Mouse (Mus musculus) mouse trophoblast stem cell (cell line): ENCODE measurements around the gene Gnb4.

Experiments used
- in situ Hi-C, 2 experiments: fragments of 300-500 bp; cut with MseI, MboI; formaldehyde crosslinking; loops; 2 replicates in 1 of 2; 3 replicates in 1 of 2; pipeline ENCODE4 v1.15.1; 2025

Gnb4 gene

GRCm38 (mm10) chr3:32615376-32615775 lies 1.0 kb downstream of the Gnb4 start:
- in situ Hi-C loops: loop anchor here in 1 of 2 experiments (10.0 kb wide), 1 partner anchor 79 kb away; no protein-coding TSS in a partner anchor

DNA sequence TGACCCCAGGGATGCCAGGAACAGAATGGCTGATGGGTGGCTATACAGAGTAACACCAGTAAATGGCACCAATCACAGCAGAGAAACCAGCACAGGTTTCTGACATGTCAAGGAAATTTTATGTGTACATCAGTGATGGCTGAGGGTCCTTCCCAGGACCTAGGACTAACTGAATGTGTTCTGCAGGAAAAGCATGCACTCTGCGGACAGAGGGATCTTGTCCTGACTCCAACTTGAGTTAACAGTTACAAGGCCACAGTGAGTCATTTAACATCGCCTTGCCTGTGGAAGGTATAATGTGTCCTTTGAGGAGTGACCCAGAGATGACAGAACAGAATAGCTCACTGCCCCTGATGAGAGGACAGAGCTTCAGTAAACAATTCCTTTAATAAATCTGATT lies 1.6 kb downstream of the Gnb4 start:
- in situ Hi-C loops: loop anchor here in 1 of 2 experiments (10.0 kb wide), 1 partner anchor 80 kb away; no protein-coding TSS in a partner anchor

GRCm38 (mm10) chr3:32611606-32612170 lies 4.7 kb downstream of the Gnb4 start:
- in situ Hi-C loops: loop anchor here in 1 of 2 experiments (10.0 kb wide), 1 partner anchor 83 kb away; no protein-coding TSS in a partner anchor

DNA sequence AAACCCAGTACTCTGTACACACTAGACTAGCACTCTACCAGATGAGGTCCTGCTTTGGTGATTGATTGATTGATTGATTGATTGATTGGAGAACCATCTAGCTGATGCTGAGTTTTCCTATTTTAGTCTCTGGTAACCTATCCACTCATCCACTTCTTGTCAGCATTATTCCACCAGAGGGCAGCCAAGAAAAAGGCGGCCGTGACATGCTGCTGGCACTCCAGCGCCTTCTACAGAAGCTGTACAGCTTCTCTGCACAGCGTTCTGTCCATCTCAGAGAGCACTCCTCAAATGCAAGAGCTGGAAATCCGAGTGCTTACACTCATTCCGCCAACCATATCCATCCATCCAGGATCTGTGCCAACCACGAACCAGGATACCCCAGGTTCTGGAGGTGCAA lies 5.8 kb downstream of the Gnb4 start:
- in situ Hi-C loops: loop anchor here in 1 of 2 experiments (10.0 kb wide), 1 partner anchor 84 kb away; no protein-coding TSS in a partner anchor

DNA sequence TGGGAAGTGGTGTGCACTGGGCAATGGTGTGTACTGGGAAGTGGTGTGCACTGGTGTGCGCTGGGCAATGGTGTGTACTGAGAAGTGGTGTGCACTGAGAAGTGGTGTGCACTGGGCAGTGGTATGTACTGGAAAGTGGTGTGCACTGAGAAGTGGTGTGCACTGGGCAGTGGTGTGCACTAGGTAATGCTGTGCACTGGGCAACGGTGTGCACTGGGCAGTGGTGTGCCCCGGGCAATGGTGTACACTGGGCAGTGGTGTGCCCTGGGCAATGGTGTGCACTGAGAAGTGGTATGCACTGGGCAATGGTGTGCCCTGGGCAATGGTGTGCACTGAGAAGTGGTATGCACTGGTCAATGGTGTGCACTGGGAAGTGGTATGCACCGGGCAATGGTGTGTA lies 7.2 kb downstream of the Gnb4 start:
- in situ Hi-C loops: loop anchor here in 1 of 2 experiments (5.0 kb wide), 1 partner anchor 88 kb away; no protein-coding TSS in a partner anchor

DNA sequence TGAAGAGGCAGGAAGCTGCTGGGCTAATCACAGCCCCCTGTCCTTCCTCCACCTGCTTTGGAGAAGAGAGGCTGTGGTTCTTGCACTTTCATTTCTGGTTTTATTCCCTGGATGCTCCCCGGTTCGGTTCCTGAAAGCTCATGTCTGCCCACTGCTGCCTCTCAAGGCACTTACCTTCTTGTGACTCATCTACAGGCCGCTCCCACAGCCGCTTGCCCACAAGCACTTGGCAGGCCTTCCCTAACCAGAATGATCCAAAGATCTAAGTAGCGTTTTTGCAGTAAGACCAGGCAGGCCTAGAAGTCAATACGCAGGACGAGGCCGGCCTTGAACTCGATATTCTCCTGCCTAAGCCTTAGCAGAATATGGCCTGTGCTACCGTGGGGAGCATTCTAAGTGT lies 15.3 kb downstream of the Gnb4 start:
- in situ Hi-C loops: no loop called here

DNA sequence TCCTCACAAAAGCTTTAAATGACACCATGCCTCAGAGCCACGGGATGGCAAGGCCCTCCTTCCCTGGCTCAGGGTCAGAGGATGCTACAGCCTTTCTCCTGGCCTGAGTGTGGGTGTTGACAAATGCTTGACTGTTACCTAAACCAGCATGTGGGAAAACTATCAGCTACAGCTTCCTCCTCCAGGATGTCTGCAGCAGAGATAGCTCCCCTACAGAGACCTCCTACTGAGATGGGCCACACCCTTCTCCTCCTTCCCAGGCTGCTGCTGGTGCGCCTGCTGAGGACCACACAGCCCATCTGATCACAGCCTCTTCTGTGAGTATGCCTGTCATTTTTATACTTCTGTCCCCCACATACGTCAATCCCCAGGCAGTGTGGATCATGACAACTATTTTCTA lies 17.1 kb downstream of the Gnb4 start:
- in situ Hi-C loops: no loop called here

- in situ Hi-C loops: no loop called here
These were observed 21.3 kb downstream of the Gnb4 start for GRCm38 (mm10) chr3:32595080-32595479.

GRCm38 (mm10) chr3:32586274-32586673 lies 30.1 kb downstream of the Gnb4 start:
- in situ Hi-C loops: no loop called here

GRCm38 (mm10) chr3:32583489-32583888 lies 32.9 kb downstream of the Gnb4 start:
- in situ Hi-C loops: no loop called here

DNA sequence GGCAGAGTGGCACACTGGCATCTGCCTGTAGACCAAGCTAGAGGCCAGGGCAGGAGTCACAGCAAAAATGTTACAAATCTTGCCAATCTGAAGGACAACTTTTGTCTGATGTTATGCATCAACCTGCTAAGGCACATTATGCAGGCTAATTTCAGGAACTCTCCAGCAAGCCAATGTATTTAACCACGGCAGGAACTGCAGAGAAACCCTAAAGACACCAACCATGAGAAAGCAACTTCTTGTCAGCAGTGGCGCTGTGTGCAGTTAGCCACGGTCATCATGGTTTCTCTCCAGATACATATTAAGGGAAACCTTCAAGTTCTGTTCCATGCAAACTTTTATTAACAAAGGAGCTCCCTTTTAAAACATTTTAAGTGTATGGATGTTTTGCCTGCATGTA lies 34.5 kb downstream of the Gnb4 start:
- in situ Hi-C loops: no loop called here

- in situ Hi-C loops: no loop called here
These were observed 35.6 kb downstream of the Gnb4 start for GRCm38 (mm10) chr3:32580738-32581137.

- in situ Hi-C loops: no loop called here
These were observed 37.6 kb downstream of the Gnb4 start for GRCm38 (mm10) chr3:32578772-32579171.

GRCm38 (mm10) chr3:32575151-32575550 lies 41.2 kb downstream of the Gnb4 start:
- in situ Hi-C loops: no loop called here

DNA sequence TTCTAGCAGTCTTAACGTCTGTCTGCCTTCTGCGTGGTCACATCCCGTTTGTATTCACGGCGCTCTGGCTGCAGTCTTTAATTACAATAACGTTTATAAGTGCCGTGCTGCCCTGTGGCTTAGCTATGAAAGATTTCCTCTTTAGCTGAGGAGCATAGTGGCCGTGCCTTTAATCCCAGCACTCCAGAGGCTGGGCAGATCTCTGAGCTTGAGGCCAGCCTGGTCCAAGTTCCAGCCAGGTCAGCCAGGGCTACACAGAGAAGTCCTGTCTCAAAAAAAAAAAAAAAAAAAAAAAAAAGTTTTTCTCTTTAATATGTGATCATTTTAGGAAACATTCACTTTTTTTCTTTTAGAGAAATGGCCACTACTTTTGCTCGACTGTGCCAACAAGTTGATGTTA lies 42.5 kb downstream of the Gnb4 start:
- in situ Hi-C loops: no loop called here

GRCm38 (mm10) chr3:32573086-32573485 lies 43.3 kb downstream of the Gnb4 start:
- in situ Hi-C loops: no loop called here

DNA sequence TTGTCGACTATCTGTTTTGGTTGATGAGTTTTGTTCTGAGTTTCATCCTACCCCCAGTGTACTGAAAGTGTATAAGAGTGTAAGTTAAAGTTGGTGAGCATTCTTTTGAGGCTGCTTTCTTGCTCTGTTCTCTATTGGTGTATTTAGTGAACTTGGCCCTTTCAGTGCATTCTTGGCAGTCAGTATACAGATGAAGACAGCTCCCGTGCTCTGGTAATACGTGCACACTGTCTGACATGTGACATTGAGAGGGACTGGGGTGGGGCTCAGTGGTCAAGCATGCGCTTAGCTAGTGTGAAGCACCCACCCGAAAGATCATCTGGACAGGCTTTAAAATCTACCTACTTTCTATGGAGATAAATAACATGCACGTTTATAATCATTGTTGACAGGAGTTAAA lies 53.0 kb downstream of the Gnb4 start:
- in situ Hi-C loops: no loop called here

- in situ Hi-C loops: no loop called here
These were observed 63.3 kb downstream of the Gnb4 start for GRCm38 (mm10) chr3:32553061-32553460.

- in situ Hi-C loops: no loop called here
These were observed 78.3 kb downstream of the Gnb4 start for GRCm38 (mm10) chr3:32538091-32538490.

DNA sequence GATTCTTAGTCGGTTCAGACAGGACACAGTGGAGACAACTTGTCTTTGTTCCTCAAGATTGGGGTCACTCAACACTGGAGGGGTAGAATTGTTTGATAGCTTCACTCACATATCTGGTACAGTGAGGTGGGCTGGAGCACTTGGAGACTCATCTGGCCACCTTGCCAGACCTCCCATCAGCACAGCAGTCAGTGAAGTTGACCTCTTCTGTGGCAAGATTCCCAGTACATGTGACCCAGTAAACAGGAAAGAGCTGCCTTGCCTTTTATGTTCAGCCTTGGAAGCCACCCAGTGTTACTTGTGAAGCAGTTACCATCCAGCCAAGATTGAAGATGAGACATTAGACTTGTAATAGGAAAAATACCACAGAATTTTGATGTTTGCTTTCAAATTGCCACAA lies 78.8 kb downstream of the Gnb4 start:
- in situ Hi-C loops: no loop called here

- in situ Hi-C loops: no loop called here
These were observed 80.7 kb downstream of the Gnb4 start for GRCm38 (mm10) chr3:32535692-32536091.
